Mouse (Mus musculus): ENCODE measurements around the gene Lhpp. TPM values are rescaled to one million over a fixed set of nuclear protein-coding genes. Genes with fewer than 3 reads are reported as not detected.

Lhpp gene
- polyA plus RNA-seq, 1 experiment from 2014 or later: 12.7 TPM

GRCm38 (mm10) chr7:132608316-132609020, 2.0 kb upstream of the Lhpp start:
- 90% methylated on average over 4 of the region's 4 CpGs for WGBS
- ATAC-seq (ENCODE audit: insufficient read depth, low FRiP score): no peak
- no peak overlapping the region for H3K27ac ChIP-seq (ENCODE audit: low read length)

GRCm38 (mm10) chr7:132611530-132611929, 1.1 kb downstream of the Lhpp start:
- H3K27ac ChIP-seq (ENCODE audit: low read length): no peak overlapping the region
- ATAC-seq (ENCODE audit: insufficient read depth, low FRiP score): no peak
- no peaks in the 10 kb centered on the region for H3K9me3 ChIP-seq (replicated peaks; ENCODE audit: control insufficient read depth, low read length)
- no peaks in the 10 kb centered on the region for H3K27me3 ChIP-seq (ENCODE audit: control insufficient read depth, insufficient read depth, low read length)
- no peak overlapping the region for H3K9ac ChIP-seq (ENCODE audit: low read length)
- no peaks in the 10 kb centered on the region for H3K36me3 ChIP-seq (ENCODE audit: control insufficient read depth, insufficient read depth, low read length)
- WGBS: 88% methylated on average over 8 of the region's 8 CpGs
- no peaks in the 10 kb centered on the region for H3K4me1 ChIP-seq (ENCODE audit: control insufficient read depth, insufficient read depth, low read length)
- no peak overlapping the region for H3K4me2 ChIP-seq (ENCODE audit: low read depth, low read length)
- H3K4me3 ChIP-seq (replicated peaks; ENCODE audit: low read length): no peak overlapping the region

More at GRCm38 (mm10) chr7:132608316-132609020, 2.0 kb upstream of the Lhpp start:
- Histone ChIP-seq H3K9me3 (replicated peaks; ENCODE audit: control insufficient read depth, low read length) (no peaks in the 10 kb centered on the region), H3K4me1 (ENCODE audit: control insufficient read depth, insufficient read depth, low read length) (no peaks in the 10 kb centered on the region), H3K27me3 (ENCODE audit: control insufficient read depth, insufficient read depth, low read length) (peaks cover 18% of the 10 kb centered on the region), H3K4me2 (ENCODE audit: low read depth, low read length) (no peak overlapping the region), H3K36me3 (ENCODE audit: control insufficient read depth, insufficient read depth, low read length) (no peaks in the 10 kb centered on the region), H3K9ac (ENCODE audit: low read length) (no peak overlapping the region), H3K4me3 (replicated peaks; ENCODE audit: low read length) (no peak overlapping the region)

GRCm38 (mm10) chr7:132615346-132615745, 4.9 kb downstream of the Lhpp start:
- WGBS: 31% methylated on average over 3 of the region's 3 CpGs
- no peak for ATAC-seq (ENCODE audit: insufficient read depth, low FRiP score)
- H3K4me3 ChIP-seq (replicated peaks; ENCODE audit: low read length): no peak overlapping the region
- no peaks in the 10 kb centered on the region for H3K36me3 ChIP-seq (ENCODE audit: control insufficient read depth, insufficient read depth, low read length)
- no peaks in the 10 kb centered on the region for H3K27me3 ChIP-seq (ENCODE audit: control insufficient read depth, insufficient read depth, low read length)
- no peaks in the 10 kb centered on the region for H3K9me3 ChIP-seq (replicated peaks; ENCODE audit: control insufficient read depth, low read length)
- no peaks in the 10 kb centered on the region for H3K4me1 ChIP-seq (ENCODE audit: control insufficient read depth, insufficient read depth, low read length)
- H3K9ac ChIP-seq (ENCODE audit: low read length): no peak overlapping the region
- no peak overlapping the region for H3K27ac ChIP-seq (ENCODE audit: low read length)
- no peak overlapping the region for H3K4me2 ChIP-seq (ENCODE audit: low read depth, low read length)

GRCm38 (mm10) chr7:132616391-132616790, 6.0 kb downstream of the Lhpp start:
- Histone ChIP-seq H3K4me1 (ENCODE audit: control insufficient read depth, insufficient read depth, low read length) (no peaks in the 10 kb centered on the region), H3K36me3 (ENCODE audit: control insufficient read depth, insufficient read depth, low read length) (no peaks in the 10 kb centered on the region), H3K27ac (ENCODE audit: low read length) (no peak overlapping the region), H3K27me3 (ENCODE audit: control insufficient read depth, insufficient read depth, low read length) (no peaks in the 10 kb centered on the region), H3K9me3 (replicated peaks; ENCODE audit: control insufficient read depth, low read length) (no peaks in the 10 kb centered on the region), H3K9ac (ENCODE audit: low read length) (no peak overlapping the region), H3K4me3 (replicated peaks; ENCODE audit: low read length) (no peak overlapping the region), H3K4me2 (ENCODE audit: low read depth, low read length) (no peak overlapping the region)
- WGBS: 54% methylated on average over 6 of the region's 6 CpGs
- ATAC-seq (ENCODE audit: insufficient read depth, low FRiP score): no peak

GRCm38 (mm10) chr7:132617021-132617564, 6.7 kb downstream of the Lhpp start:
- ATAC-seq (ENCODE audit: insufficient read depth, low FRiP score): no peak
- Histone ChIP-seq H3K4me1 (ENCODE audit: control insufficient read depth, insufficient read depth, low read length) (no peaks in the 10 kb centered on the region), H3K9ac (ENCODE audit: low read length) (no peak overlapping the region), H3K4me2 (ENCODE audit: low read depth, low read length) (no peak overlapping the region), H3K4me3 (replicated peaks; ENCODE audit: low read length) (no peak overlapping the region), H3K27me3 (ENCODE audit: control insufficient read depth, insufficient read depth, low read length) (no peaks in the 10 kb centered on the region), H3K36me3 (ENCODE audit: control insufficient read depth, insufficient read depth, low read length) (no peaks in the 10 kb centered on the region), H3K9me3 (replicated peaks; ENCODE audit: control insufficient read depth, low read length) (no peaks in the 10 kb centered on the region), H3K27ac (ENCODE audit: low read length) (no peak overlapping the region)
- 88% methylated on average over 5 of the region's 5 CpGs for WGBS

GRCm38 (mm10) chr7:132619549-132619948, 9.1 kb downstream of the Lhpp start:
- Histone ChIP-seq H3K27me3 (ENCODE audit: control insufficient read depth, insufficient read depth, low read length) (no peaks in the 10 kb centered on the region), H3K36me3 (ENCODE audit: control insufficient read depth, insufficient read depth, low read length) (no peaks in the 10 kb centered on the region), H3K4me1 (ENCODE audit: control insufficient read depth, insufficient read depth, low read length) (no peaks in the 10 kb centered on the region), H3K9me3 (replicated peaks; ENCODE audit: control insufficient read depth, low read length) (no peaks in the 10 kb centered on the region), H3K27ac (ENCODE audit: low read length) (no peak overlapping the region), H3K4me2 (ENCODE audit: low read depth, low read length) (no peak overlapping the region), H3K9ac (ENCODE audit: low read length) (no peak overlapping the region), H3K4me3 (replicated peaks; ENCODE audit: low read length) (no peak overlapping the region)
- ATAC-seq (ENCODE audit: insufficient read depth, low FRiP score): no peak
- 83% methylated on average over 8 of the region's 8 CpGs for WGBS

GRCm38 (mm10) chr7:132619975-132620918, 9.8 kb downstream of the Lhpp start:
- H3K9ac ChIP-seq (ENCODE audit: low read length): no peak overlapping the region
- no peaks in the 10 kb centered on the region for H3K36me3 ChIP-seq (ENCODE audit: control insufficient read depth, insufficient read depth, low read length)
- H3K4me3 ChIP-seq (replicated peaks; ENCODE audit: low read length): no peak overlapping the region
- no peaks in the 10 kb centered on the region for H3K27me3 ChIP-seq (ENCODE audit: control insufficient read depth, insufficient read depth, low read length)
- no peaks in the 10 kb centered on the region for H3K9me3 ChIP-seq (replicated peaks; ENCODE audit: control insufficient read depth, low read length)
- no peaks in the 10 kb centered on the region for H3K4me1 ChIP-seq (ENCODE audit: control insufficient read depth, insufficient read depth, low read length)
- no peak for ATAC-seq (ENCODE audit: insufficient read depth, low FRiP score)
- no peak overlapping the region for H3K4me2 ChIP-seq (ENCODE audit: low read depth, low read length)
- H3K27ac ChIP-seq (ENCODE audit: low read length): no peak overlapping the region
- WGBS: 80% methylated on average over 15 of the region's 15 CpGs

GRCm38 (mm10) chr7:132624161-132624560, 13.7 kb downstream of the Lhpp start:
- Histone ChIP-seq H3K9me3 (replicated peaks; ENCODE audit: control insufficient read depth, low read length) (no peaks in the 10 kb centered on the region), H3K9ac (ENCODE audit: low read length) (no peak overlapping the region), H3K27ac (ENCODE audit: low read length) (no peak overlapping the region), H3K36me3 (ENCODE audit: control insufficient read depth, insufficient read depth, low read length) (no peaks in the 10 kb centered on the region), H3K4me1 (ENCODE audit: control insufficient read depth, insufficient read depth, low read length) (no peaks in the 10 kb centered on the region), H3K4me3 (replicated peaks; ENCODE audit: low read length) (no peak overlapping the region), H3K27me3 (ENCODE audit: control insufficient read depth, insufficient read depth, low read length) (no peaks in the 10 kb centered on the region), H3K4me2 (ENCODE audit: low read depth, low read length) (no peak overlapping the region)
- ATAC-seq (ENCODE audit: insufficient read depth, low FRiP score): no peak
- 79% methylated on average over 10 of the region's 10 CpGs for WGBS

- H3K9me3 ChIP-seq (replicated peaks; ENCODE audit: control insufficient read depth, low read length): no peaks in the 10 kb centered on the region
- no peak overlapping the region for H3K4me3 ChIP-seq (replicated peaks; ENCODE audit: low read length)
- ATAC-seq (ENCODE audit: insufficient read depth, low FRiP score): no peak
- no peaks in the 10 kb centered on the region for H3K36me3 ChIP-seq (ENCODE audit: control insufficient read depth, insufficient read depth, low read length)
- H3K27me3 ChIP-seq (ENCODE audit: control insufficient read depth, insufficient read depth, low read length): no peaks in the 10 kb centered on the region
- WGBS: 48% methylated on average over 4 of the region's 4 CpGs
- H3K4me1 ChIP-seq (ENCODE audit: control insufficient read depth, insufficient read depth, low read length): no peaks in the 10 kb centered on the region
- H3K4me2 ChIP-seq (ENCODE audit: low read depth, low read length): no peak overlapping the region
- H3K9ac ChIP-seq (ENCODE audit: low read length): no peak overlapping the region
- H3K27ac ChIP-seq (ENCODE audit: low read length): no peak overlapping the region
Observed at GRCm38 (mm10) chr7:132626174-132626573, 15.7 kb downstream of the Lhpp start.

All from stomach, embryonic 16.5 days (tissue).